Mouse (Mus musculus) kidney, embryonic 14.5 days (tissue): Measurements from ENCODE around the gene Fbxo46. TPM values are rescaled to one million over a fixed set of nuclear protein-coding genes. Genes with fewer than 3 reads are reported as not detected.

Source experiments
- ATAC-seq: fragments of 200-750 bp; cut with Nextera tagmentation; 2 replicates; pipeline ENCODE4 v1.8.0; 2017; ENCODE audit warnings: moderate number of reproducible peaks, mild to moderate bottlenecking, moderate TSS enrichment, moderate library complexity; ENCODE audit not compliant: low FRiP score, low TSS enrichment
- H3K27ac ChIP-seq: fragments of 300-500 bp; sonication (generic); 2 replicates; pipeline ENCODE4 v1.5.1; 2014; ENCODE audit warnings: low read depth, mild to moderate bottlenecking, low read length, moderate library complexity, mixed read lengths
- H3K27me3 ChIP-seq: fragments of 300-500 bp; sonication (generic); 2 replicates; pipeline ENCODE4 v1.6.1; 2014; ENCODE audit warnings: mild to moderate bottlenecking, low read length; ENCODE audit not compliant: control insufficient read depth, insufficient read depth
- H3K36me3 ChIP-seq: fragments of 300-500 bp; sonication (generic); 2 replicates; pipeline ENCODE4 v1.6.1; 2014; ENCODE audit warnings: low read length, mixed read lengths; ENCODE audit not compliant: control insufficient read depth, insufficient read depth
- H3K4me1 ChIP-seq: fragments of 300-500 bp; sonication (generic); 2 replicates; pipeline ENCODE4 v1.6.1; 2014; ENCODE audit warnings: low read length, mixed read lengths; ENCODE audit not compliant: control insufficient read depth, insufficient read depth
- H3K4me2 ChIP-seq: fragments of 300-500 bp; sonication (generic); replicated peaks from 2 replicates; pipeline ENCODE4 v1.6.1; 2014; ENCODE audit warnings: low read depth, mild to moderate bottlenecking, low read length
- H3K4me3 ChIP-seq: fragments of 300-500 bp; sonication (generic); 2 replicates; pipeline ENCODE4 v1.5.1; 2014; ENCODE audit warnings: mild to moderate bottlenecking, low read length
- H3K9ac ChIP-seq: fragments of 300-500 bp; sonication (generic); 2 replicates; pipeline ENCODE4 v1.6.1; 2014; ENCODE audit warnings: low read depth, mild to moderate bottlenecking, low read length, moderate library complexity
- H3K9me3 ChIP-seq: fragments of 300-500 bp; sonication (generic); 2 replicates; pipeline ENCODE4 v1.6.1; 2016; ENCODE audit warnings: low read length; ENCODE audit not compliant: control insufficient read depth
- whole genome bisulfite sequencing: fragments of 180-500 bp; shearing (Covaris S2); extraction: QIAGEN DNeasy Blood & Tissue Kit; methylation state at CpG from one replicate; pipeline ENCODE4 v1.1.7; 2014; 5-methylcytosine and 5-hydroxymethylcytosine counted together
- polyA plus RNA-seq: library from polyadenylated mRNA; unstranded; fragments of >200 nt; fragmentation: Nextera tagmentation; extraction: Ambion mirVana; gene quantifications from 2 replicates; pipeline ENCODE4 v1.2.1, GENCODE M21; 2014

Fbxo46 gene
- polyA plus RNA-seq, 1 experiment from 2014 or later, result 10.0 TPM

- no peak overlapping the region for H3K27ac ChIP-seq
- 98% methylated on average over 13 of the region's 13 CpGs for WGBS
- H3K4me2 ChIP-seq, result no peak overlapping the region
- H3K9ac ChIP-seq, result no peak overlapping the region
- H3K9me3 ChIP-seq, result no peaks in the 10 kb centered on the region
- no peaks in the 10 kb centered on the region for H3K4me1 ChIP-seq
- H3K27me3 ChIP-seq, result no peaks in the 10 kb centered on the region
- H3K36me3 ChIP-seq, result peaks cover 58% of the 10 kb centered on the region
- H3K4me3 ChIP-seq, result no peak overlapping the region
- no peak for ATAC-seq
Measured at GRCm38 (mm10) chr7:19136168-19136567, 16.5 kb downstream of the Fbxo46 start.

GRCm38 (mm10) chr7:19136673-19137334 is 17.1 kb downstream of the Fbxo46 start:
- no peak overlapping the region for H3K27ac ChIP-seq
- no peaks in the 10 kb centered on the region for H3K9me3 ChIP-seq
- H3K36me3 ChIP-seq, result peaks cover 60% of the 10 kb centered on the region
- H3K4me2 ChIP-seq, result no peak overlapping the region
- no peak overlapping the region for H3K9ac ChIP-seq
- no peaks in the 10 kb centered on the region for H3K27me3 ChIP-seq
- no peak overlapping the region for H3K4me3 ChIP-seq
- 0 out of 2 replicates have a peak, but pooled peaks have one; percentile 24 for ATAC-seq
- no peaks in the 10 kb centered on the region for H3K4me1 ChIP-seq
- WGBS, result 92% methylated on average over 38 of the region's 38 CpGs

DNA sequence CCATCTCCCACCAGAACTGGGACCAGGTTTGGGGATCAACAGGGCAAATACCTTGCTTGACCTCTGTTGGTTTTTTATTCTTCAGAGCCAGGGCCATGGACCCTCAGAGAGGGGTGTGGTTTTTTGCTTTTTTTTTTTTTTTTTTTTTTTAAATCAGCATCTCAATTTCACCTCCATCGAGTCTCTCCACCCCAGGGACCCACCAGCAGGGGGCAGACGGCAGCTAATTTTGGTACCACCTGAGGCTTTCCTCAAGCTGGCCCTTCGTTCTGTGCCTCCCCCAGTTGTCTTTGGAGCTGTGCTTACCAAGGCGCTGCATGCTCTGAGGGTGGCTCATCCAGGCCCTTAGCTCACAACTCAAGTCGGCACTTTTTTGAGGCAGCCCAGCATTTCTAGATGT is 17.7 kb downstream of the Fbxo46 start:
- Histone ChIP-seq H3K9ac (no peak overlapping the region), H3K27me3 (no peaks in the 10 kb centered on the region), H3K4me3 (no peak overlapping the region), H3K27ac (no peak overlapping the region), H3K9me3 (no peaks in the 10 kb centered on the region), H3K4me2 (no peak overlapping the region), H3K36me3 (peaks cover 60% of the 10 kb centered on the region), H3K4me1 (no peaks in the 10 kb centered on the region)
- no peak for ATAC-seq
- 51% methylated on average over 5 of the region's 5 CpGs for WGBS

DNA sequence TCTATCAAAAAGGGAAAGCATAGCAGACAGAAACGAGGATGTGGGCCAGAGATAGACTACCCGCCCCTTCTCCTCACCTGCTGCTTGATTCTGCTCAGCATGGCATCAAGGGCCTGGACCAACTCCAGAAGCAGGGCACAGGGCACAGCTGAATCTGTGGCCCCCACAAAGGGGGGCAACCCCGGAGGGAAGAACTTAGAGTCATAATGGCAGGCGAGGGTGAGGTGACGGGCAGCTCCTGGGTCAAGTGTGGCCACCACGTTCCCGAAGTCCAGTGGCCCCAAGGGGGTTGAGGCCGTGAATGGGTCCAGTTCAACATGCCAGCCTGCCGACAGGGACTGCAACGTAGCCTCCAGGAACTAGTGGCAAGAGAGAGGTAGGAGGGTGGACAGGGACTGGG is 27.1 kb downstream of the Fbxo46 start:
- no peak overlapping the region for H3K4me3 ChIP-seq
- 86% methylated on average over 10 of the region's 10 CpGs for WGBS
- H3K4me2 ChIP-seq, result no peak overlapping the region
- peaks cover 6% of the 10 kb centered on the region; the same call in 1 of the 2 replicates for H3K36me3 ChIP-seq
- no peak for ATAC-seq
- H3K4me1 ChIP-seq, result peaks cover 15% of the 10 kb centered on the region
- no peak overlapping the region for H3K9ac ChIP-seq
- no peak overlapping the region for H3K27ac ChIP-seq
- H3K27me3 ChIP-seq, result no peaks in the 10 kb centered on the region
- H3K9me3 ChIP-seq, result no peaks in the 10 kb centered on the region

DNA sequence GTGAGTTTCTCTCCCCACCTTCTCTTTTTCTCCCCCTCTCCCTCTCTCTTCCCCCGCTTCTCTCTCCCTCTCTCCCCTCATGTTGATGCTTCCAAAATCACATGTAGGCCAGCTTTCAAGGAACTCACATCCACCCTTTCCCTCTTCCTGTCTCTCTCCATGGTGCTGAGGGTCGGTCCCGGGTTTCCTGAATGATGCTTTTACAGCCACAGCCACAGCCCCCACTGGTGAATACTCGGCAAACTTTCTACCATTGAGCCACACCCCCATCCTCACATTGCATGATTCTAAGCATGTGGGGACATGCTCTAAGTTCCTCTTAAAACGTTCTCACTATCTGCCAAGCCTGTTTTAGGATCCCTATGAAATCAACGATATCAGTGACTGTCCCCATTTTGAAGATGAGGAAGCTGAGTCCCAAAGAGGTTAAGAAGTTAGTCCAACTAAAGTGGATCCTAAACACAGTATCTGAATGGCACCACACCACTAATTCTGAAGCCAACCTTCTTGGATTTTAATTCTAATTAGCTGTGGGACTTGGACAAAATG is 27.9 kb downstream of the Fbxo46 start:
- Histone ChIP-seq H3K4me1 (peaks cover 15% of the 10 kb centered on the region), H3K36me3 (peaks cover 13% of the 10 kb centered on the region; the same call in 1 of the 2 replicates), H3K9me3 (no peaks in the 10 kb centered on the region), H3K4me3 (no peak overlapping the region), H3K27ac (no peak overlapping the region), H3K27me3 (no peaks in the 10 kb centered on the region), H3K4me2 (peak overlapping the region; percentile 87), H3K9ac (no peak overlapping the region)
- no peak for ATAC-seq
- 42% methylated on average over 6 of the region's 6 CpGs for WGBS

- H3K4me2 ChIP-seq, result peak overlapping the region; percentile 87
- peaks cover 18% of the 10 kb centered on the region; the same call in 1 of the 2 replicates for H3K36me3 ChIP-seq
- H3K27me3 ChIP-seq, result no peaks in the 10 kb centered on the region
- H3K9ac ChIP-seq, result peak overlapping the region; percentile 61
- peaks cover 15% of the 10 kb centered on the region for H3K4me1 ChIP-seq
- WGBS, result 8% methylated on average over 20 of the region's 20 CpGs
- no peak overlapping the region for H3K27ac ChIP-seq
- no peaks in the 10 kb centered on the region for H3K9me3 ChIP-seq
- no peak for ATAC-seq
- H3K4me3 ChIP-seq, result peak overlapping the region; percentile 69
Measured at GRCm38 (mm10) chr7:19148180-19148874, 28.7 kb downstream of the Fbxo46 start.

DNA sequence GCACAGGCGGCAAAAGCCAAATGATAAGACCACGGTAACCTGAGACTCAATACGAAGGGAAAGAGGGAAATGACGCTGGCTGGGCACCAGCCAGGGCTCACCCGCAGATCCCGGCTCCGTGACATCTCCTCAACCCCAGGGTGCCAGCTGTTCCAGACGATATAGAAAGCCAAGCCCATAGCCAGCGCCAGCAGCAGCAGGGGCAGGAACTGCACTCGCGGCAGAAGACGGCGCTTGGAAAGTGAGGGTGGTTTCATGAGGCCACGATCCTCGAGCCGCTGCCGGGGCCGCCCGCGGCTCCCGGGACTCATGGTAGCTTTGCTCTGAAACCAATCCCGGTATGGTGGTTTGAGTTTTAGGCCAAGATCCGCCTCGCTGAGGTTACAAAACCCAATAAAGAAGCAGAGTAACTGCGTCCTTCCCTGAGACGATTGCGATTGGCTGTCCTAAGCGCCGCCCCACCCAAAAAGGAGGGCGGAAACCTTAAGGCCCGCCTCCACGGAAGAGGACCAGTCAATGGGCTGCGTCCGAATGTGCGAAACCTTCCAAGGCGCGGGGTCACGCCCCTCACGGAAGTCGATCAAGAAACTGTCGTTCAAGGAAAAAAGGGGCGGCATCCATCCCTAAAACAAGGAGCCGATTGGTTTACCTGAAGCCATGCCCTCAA is 29.3 kb downstream of the Fbxo46 start, which contains the start of gene Qpctl:
Gene Qpctl, minus strand, starts transcription at position 417 of the 667 bp plus-strand sequence.
- Histone ChIP-seq H3K36me3 (peaks cover 25% of the 10 kb centered on the region; the same call in 1 of the 2 replicates), H3K9ac (peak within 1 kb of the TSS; percentile 69), H3K4me1 (peaks cover 15% of the 10 kb centered on the region), H3K9me3 (no peaks in the 10 kb centered on the region), H3K27me3 (no peaks in the 10 kb centered on the region), H3K27ac (peak within 1 kb of the TSS; percentile 53), H3K4me3 (peak within 1 kb of the TSS; percentile 69), H3K4me2 (peak within 1 kb of the TSS; percentile 87)
- under 1% methylated on average over 43 of the region's 43 CpGs for WGBS
- ATAC-seq, result peak; percentile 97

GRCm38 (mm10) chr7:19149626-19150025 is 30.0 kb downstream of the Fbxo46 start, which contains the start of gene Snrpd2:
Gene Snrpd2, plus strand, starts transcription at chr7:19149722.
- under 1% methylated on average over 24 of the region's 24 CpGs for WGBS
- Histone ChIP-seq H3K36me3 (peaks cover 28% of the 10 kb centered on the region; the same call in 1 of the 2 replicates), H3K9ac (peak within 1 kb of the TSS; percentile 69), H3K9me3 (no peaks in the 10 kb centered on the region), H3K4me1 (peaks cover 15% of the 10 kb centered on the region), H3K27ac (peak within 1 kb of the TSS; percentile 53), H3K4me3 (peak within 1 kb of the TSS; percentile 69), H3K4me2 (peak within 1 kb of the TSS; percentile 87), H3K27me3 (no peaks in the 10 kb centered on the region)
- ATAC-seq, result peak; percentile 92
